Mouse (Mus musculus) thymus, adult 2 months (tissue): ENCODE measurements around the gene Sf3a1.

Experiments used
- CTCF ChIP-seq: fragments of 200-500 bp; IDR thresholded peaks from 2 replicates; pipeline ENCODE4 v1.5.1; 2012; ENCODE audit warnings: mild to moderate bottlenecking, control low read depth, low read length, moderate library complexity, borderline replicate concordance; ENCODE audit not compliant: control insufficient read depth, poor library complexity, insufficient read depth; ENCODE audit errors: extremely low read depth
- POLR2A ChIP-seq: fragments of 200-500 bp; IDR thresholded peaks from 2 replicates; pipeline ENCODE4 v1.6.1; 2012; ENCODE audit warnings: mild to moderate bottlenecking, low read length, control low read depth, moderate library complexity; ENCODE audit not compliant: control insufficient read depth, poor library complexity, insufficient read depth; ENCODE audit errors: extremely low read depth

GRCm38 (mm10) chr11:4177716-4178115 lies 17.6 kb downstream of the Sf3a1 start:
- TF ChIP-seq POLR2A (no peak), CTCF (no peak)
